Mouse (Mus musculus) neural tube, postnatal 0 days (tissue): ENCODE measurements around the gene Hnrnpf. TPM values are rescaled to one million over a fixed set of nuclear protein-coding genes. Genes with fewer than 3 reads are reported as not detected.

Source experiments
- microRNA-seq: library from miRNA; unstranded; fragments of <30 nt; microRNA quantifications from one replicate; pipeline ENCODE4, GENCODE M21; 2016
- polyA plus RNA-seq: library from polyadenylated mRNA; unstranded; fragments of >200 nt; fragmentation: Nextera tagmentation; extraction: Ambion mirVana; gene quantifications from 2 replicates; pipeline ENCODE4 v1.2.1, GENCODE M21; 2015

Gene Hnrnpf
- 183 and 194 TPM in 2 replicates for polyA plus RNA-seq

GRCm38 (mm10) chr6:117900126-117901080, at the start of gene Hnrnpf:
TSS of gene Hnrnpf (plus strand) at chr6:117900324.

GRCm38 (mm10) chr6:117861848-117862247, 38.3 kb upstream of the Hnrnpf start, which contains the start of gene Zfp239:
TSS of gene Zfp239 (plus strand) at chr6:117862100.

GRCm38 (mm10) chr6:117937222-117937932, 37.3 kb downstream of the Hnrnpf start, which contains the start of gene Fxyd4:
TSS of gene Fxyd4 (minus strand) at chr6:117937692.

Small RNA genes within 50 kb of the gene (microRNA-seq; reads per million reads assigned to microRNA genes)
- not detected for gene Gm25535

Other genes starting within 250 kb of the Hnrnpf start
- 113 and 115 TPM in 2 replicates for gene Zfp637, start 59.1 kb upstream of the Hnrnpf start, polyA plus RNA-seq
- 17.4 and 18.7 TPM in 2 replicates for gene Zfp239, start 38.2 kb upstream of the Hnrnpf start, polyA plus RNA-seq
- 2.4 and 3.1 TPM in 2 replicates for gene Fxyd4, start 37.4 kb downstream of the Hnrnpf start, polyA plus RNA-seq
- 9.1 and 10.5 TPM in 2 replicates for gene Rasgef1a, start 111.1 kb downstream of the Hnrnpf start, polyA plus RNA-seq
- gene Csgalnact2, start 238.8 kb downstream of the Hnrnpf start, polyA plus RNA-seq, result 9.1 and 10.7 TPM in 2 replicates